Mouse (Mus musculus) adrenal gland, postnatal 25 days (tissue): ENCODE measurements around the gene Lta. TPM values are rescaled to one million over a fixed set of nuclear protein-coding genes. Genes with fewer than 3 reads are reported as not detected.

Source experiments
- DNase-seq: peaks from one replicate; pipeline ENCODE4 v3.0.0; 2021; ENCODE audit warnings: mixed read lengths
- total RNA-seq: library from RNA; stranded (reverse); gene quantifications from 2 replicates; pipeline ENCODE4 v1.2.3, GENCODE M21; 2021

Gene Lta
- total RNA-seq, 1 experiment from 2014 or later, result 0.30 TPM

- DNase-seq, result no peak
Measured at GRCm38 (mm10) chr17:35205380-35205769, 224 bp upstream of the Lta start.

GRCm38 (mm10) chr17:35202442-35202841 lies 2.7 kb downstream of the Lta start:
- DNase-seq, result no peak

GRCm38 (mm10) chr17:35201787-35202186 lies 3.4 kb downstream of the Lta start, which contains the start of gene Tnf:
TSS of gene Tnf (minus strand) at chr17:35202007.
- peak; percentile 33 for DNase-seq

GRCm38 (mm10) chr17:35201128-35201527 lies 4.0 kb downstream of the Lta start:
- no peak for DNase-seq

- no peak for DNase-seq
Measured at GRCm38 (mm10) chr17:35200398-35200797, 4.8 kb downstream of the Lta start.

- DNase-seq, result no peak
Measured at GRCm38 (mm10) chr17:35198946-35199345, 6.2 kb downstream of the Lta start.

DNA sequence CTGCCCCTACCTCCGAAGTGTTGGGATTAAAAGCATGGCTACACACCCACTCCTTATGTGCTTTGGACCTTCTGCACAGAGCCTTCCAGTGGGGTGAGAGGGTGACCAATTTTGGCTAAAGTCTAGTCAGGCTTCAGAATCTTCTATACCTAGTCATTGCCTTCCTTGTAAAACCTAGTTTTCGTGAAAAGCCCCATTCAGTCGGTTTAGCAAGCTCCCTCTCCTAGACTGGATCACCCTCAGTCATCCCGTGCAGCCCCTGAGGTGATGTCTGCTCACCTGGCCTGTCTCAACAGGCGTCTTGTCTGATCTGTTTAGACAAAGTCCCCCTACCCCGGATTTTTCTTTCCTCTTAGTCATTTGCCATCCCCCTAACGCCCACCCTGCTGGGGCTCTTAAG lies 7.1 kb downstream of the Lta start:
- no peak for DNase-seq

- no peak for DNase-seq
Measured at GRCm38 (mm10) chr17:35197126-35197525, 8.0 kb downstream of the Lta start.

DNA sequence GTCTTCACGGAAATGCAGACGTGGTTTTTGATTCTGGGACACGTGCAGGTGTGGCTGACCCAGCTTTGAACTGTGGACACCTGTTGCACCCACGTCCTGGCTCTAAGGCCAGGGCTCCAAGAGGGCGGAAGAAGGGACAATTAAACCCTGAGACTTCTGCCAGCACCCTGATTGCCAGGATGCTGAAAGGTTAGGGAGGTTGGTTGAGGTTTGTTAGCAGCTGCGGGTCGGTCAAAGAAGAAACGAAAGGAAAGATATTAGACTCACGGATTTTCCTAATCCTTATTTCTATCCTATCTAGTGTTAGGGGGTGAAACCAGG lies 8.9 kb downstream of the Lta start:
- DNase-seq, result no peak

- peak; percentile 86 for DNase-seq
Measured at GRCm38 (mm10) chr17:35195631-35196320, 9.4 kb downstream of the Lta start.

- DNase-seq, result no peak
Measured at GRCm38 (mm10) chr17:35194844-35195630, 10.1 kb downstream of the Lta start.

DNA sequence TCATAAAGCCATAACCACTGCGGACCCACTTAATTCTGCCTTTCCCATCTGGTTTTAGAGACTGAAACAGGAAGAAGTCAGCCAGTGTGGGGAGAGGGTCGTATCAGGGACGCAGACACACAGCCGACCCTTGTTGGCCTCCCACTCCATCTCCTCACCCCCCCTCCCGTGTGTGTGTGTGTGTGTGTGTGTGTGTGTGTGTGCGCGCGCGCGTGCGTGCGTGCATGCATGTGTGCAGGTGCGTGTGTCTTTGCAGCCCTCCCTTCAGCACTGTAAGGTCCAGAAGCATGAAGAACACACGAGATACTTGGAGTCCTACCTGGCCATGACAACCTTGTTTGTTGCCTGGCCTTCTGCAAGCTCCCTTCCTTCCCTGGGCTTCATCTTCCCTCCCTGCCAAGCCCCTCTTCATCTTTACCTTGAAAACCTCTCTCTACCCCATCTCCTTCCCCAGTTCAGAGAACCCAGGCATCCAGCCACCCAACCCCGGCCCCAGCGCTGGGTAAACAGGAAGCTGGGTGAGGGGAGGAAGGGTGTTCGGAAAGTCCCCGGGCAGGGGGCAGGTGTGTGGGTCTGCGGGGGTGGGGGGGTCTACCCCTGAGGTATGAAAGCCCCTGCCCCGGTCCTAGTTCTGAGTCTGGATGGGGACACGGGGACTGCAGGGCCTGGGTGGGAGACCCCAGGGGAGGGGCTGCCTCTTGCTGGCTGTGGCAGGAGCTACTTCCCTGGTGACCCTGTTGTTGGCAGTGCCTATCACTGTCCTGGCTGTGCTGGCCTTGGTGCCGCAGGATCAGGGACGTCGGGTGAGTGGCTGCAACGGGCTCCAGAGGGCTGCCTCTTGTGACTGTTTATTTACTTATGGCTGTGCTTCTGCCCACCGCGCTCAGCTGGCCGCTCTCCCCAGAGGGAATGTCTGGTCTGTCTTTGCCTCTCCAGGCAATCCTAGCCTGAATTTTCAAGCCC lies 11.0 kb downstream of the Lta start, which contains the start of gene Ltb:
Gene Ltb, plus strand, starts transcription at position 559 of the 963 bp plus-strand sequence.
- peak; percentile 48 for DNase-seq

DNA sequence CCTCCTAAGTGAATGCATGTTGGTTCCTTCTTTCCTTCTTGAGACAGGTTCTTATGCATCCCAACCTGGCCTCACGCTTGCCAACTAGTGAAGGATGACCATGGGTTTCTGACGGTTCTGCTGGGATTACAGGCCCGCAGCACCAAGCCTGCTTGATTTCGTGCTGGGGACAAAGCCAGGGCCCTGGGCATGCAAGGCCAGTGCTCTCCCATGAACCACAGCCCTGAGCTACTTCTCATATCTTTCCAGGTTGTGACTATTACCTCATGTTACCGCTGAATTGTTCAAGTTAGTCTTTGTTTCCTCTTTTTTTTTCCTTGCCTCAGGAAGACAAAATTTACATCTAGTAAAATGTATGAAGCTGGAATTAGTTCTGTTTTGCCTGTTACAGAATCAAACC lies 12.2 kb downstream of the Lta start:
- DNase-seq, result no peak

- no peak for DNase-seq
Measured at GRCm38 (mm10) chr17:35191723-35192122, 13.4 kb downstream of the Lta start.

DNA sequence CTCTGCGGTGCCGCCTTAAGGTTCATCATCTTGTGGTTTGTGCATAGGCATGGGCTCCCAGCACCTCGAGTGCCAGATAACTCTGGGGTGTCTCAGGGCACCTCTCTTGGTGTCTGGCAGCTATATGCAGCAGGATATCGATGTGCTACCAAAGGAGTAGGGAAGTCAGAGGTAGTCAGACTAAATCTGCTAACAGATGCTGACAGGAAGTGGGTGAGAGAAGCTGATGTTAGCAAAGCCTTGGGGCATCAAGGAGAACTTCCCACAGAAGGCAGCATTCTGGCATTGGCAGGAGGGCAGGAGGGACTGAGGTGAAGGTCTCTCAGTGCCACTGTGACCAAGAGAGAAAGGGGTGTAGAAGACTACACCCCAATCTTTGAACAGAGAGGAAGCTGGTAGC lies 15.1 kb downstream of the Lta start:
- no peak for DNase-seq

DNA sequence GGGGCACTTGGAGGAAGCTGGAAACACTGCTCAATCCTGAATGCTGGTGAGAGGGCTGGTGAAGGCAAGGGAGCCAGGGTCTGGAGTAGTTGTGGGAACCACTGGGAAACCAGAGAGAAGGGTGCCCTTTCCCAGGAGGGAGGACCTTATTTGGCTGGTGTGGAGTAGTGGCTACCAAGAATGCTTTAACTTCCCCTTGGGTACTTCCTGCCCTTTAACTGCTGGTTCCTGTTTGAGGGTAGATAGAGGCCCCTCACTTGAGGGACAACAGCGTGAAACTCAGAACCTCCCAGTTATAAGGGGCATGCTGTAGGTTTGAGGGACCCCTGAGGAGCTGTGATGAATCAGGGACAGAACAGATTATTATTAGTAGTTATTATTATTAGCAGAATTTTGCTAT lies 16.0 kb downstream of the Lta start:
- no peak for DNase-seq

DNA sequence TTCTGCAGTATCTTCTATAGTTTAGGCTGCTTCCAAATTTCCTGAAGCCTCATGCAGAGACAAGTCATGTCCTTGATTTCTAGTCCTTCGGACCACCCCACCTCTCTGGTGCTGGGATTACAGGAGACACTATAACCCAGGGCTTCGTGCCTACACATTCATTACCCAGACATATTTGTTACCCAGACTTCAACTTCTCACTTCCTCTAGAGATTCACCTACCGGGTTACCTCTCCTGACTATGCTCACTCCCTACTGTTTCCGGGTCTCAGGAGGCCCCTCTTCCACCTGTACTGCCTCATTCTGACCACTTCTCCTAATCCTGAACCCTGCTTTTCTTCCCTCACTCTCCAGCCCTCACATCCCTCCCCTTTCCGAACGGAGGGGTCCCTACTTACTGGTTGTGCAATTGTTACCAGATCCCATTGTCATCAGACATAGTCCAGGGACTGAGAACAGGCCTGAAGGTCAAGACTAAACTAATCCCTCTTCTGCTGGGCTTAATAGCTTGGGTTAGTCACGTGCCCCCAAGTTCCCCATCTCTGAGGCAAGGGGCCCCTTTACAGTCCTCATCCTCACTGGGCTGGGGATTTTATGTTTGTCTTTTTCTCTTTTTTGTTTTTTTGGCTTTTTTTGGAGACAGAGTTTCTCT lies 17.1 kb downstream of the Lta start, which contains the start of gene Lst1:
Gene Lst1, minus strand, starts transcription at position 481 of the 652 bp plus-strand sequence.
- DNase-seq, result no peak

- no peak for DNase-seq
Measured at GRCm38 (mm10) chr17:35187345-35187744, 17.8 kb downstream of the Lta start.

DNA sequence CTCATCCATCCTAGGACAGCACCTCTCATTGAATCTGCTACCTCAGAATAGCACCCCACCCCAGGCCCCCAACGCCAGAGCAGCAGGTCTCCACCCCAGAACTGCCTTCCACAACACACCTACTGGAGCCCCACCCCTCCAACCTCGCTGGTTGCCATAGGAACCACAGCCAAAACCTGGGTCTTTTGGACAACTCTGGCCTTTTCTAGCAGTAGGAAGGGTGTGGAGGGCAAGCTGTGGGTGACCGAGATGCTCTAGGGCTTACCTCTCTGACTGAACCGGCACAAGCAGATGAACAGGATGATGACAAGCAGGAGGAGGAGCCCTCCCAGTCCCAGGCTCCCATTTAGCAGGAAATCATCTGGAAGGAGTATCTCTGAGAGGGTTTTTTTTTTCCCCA lies 18.5 kb downstream of the Lta start:
- no peak for DNase-seq

GRCm38 (mm10) chr17:35185639-35186611 lies 19.2 kb downstream of the Lta start:
- peak; percentile 80 for DNase-seq

DNA sequence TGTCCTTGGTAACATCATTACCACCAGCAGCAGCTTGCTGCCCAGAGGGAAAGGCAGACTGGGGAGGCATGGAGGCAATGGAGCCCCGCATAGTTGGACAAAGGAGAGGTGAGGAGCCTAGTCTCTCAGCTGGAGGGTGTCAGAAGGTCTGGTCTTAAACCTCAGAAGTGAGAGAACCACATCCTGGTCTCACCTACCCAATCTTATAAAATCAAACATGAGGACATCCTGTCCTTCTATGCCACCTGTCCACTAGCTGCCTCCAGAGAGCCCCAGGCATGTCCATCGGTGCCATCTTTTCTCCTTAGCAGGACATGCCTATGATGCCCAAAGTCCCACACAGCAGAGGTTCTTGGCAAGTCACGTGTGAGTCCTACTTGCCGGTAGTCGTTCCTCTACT lies 25.1 kb downstream of the Lta start:
- no peak for DNase-seq
